Mouse (Mus musculus) midbrain, embryonic 14.5 days (tissue): ENCODE data around the gene Ctnna2. TPM values are rescaled to one million over a fixed set of nuclear protein-coding genes. Genes with fewer than 3 reads are reported as not detected.

Experiments
- ATAC-seq: fragments of 200-750 bp; cut with Nextera tagmentation; 2 replicates; pipeline ENCODE4 v1.8.0; 2017; ENCODE audit warnings: moderate number of reproducible peaks, moderate library complexity; ENCODE audit not compliant: low FRiP score, low TSS enrichment
- DNase-seq: peaks from one replicate; pipeline ENCODE4 v3.0.0-alpha.2; 2015
- H3K27ac ChIP-seq: fragments of 300-500 bp; sonication (generic); replicated peaks from 2 replicates; pipeline ENCODE4 v1.5.1; 2014; ENCODE audit warnings: mild to moderate bottlenecking, low read depth, low read length, moderate library complexity
- H3K27me3 ChIP-seq: fragments of 300-500 bp; sonication (generic); 2 replicates; pipeline ENCODE4 v1.6.1; 2014; ENCODE audit warnings: low read length, control low read depth, mixed read lengths; ENCODE audit not compliant: control insufficient read depth, insufficient read depth
- H3K36me3 ChIP-seq: fragments of 300-500 bp; sonication (generic); 2 replicates; pipeline ENCODE4 v1.6.1; 2014; ENCODE audit warnings: low read length, control low read depth; ENCODE audit not compliant: control insufficient read depth, insufficient read depth
- H3K4me1 ChIP-seq: fragments of 300-500 bp; sonication (generic); 2 replicates; pipeline ENCODE4 v1.6.1; 2014; ENCODE audit warnings: mild to moderate bottlenecking, antibody characterized with exemption, low read length, control low read depth; ENCODE audit not compliant: control insufficient read depth, insufficient read depth
- H3K4me2 ChIP-seq: fragments of 300-500 bp; sonication (generic); 2 replicates; pipeline ENCODE4 v1.6.1; 2014; ENCODE audit warnings: mild to moderate bottlenecking, low read length, moderate library complexity
- H3K4me3 ChIP-seq: fragments of 300-500 bp; sonication (generic); replicated peaks from 2 replicates; pipeline ENCODE4 v1.5.1; 2014; ENCODE audit warnings: low read depth, low read length
- H3K9ac ChIP-seq: fragments of 300-500 bp; sonication (generic); replicated peaks from 2 replicates; pipeline ENCODE4 v1.6.1; 2014; ENCODE audit warnings: mild to moderate bottlenecking, low read length, moderate library complexity
- H3K9me3 ChIP-seq: fragments of 300-500 bp; sonication (generic); 2 replicates; pipeline ENCODE4 v1.6.1; 2016; ENCODE audit warnings: low read length, control low read depth, mixed read lengths; ENCODE audit not compliant: control insufficient read depth
- WGBS: fragments of 180-500 bp; shearing (Covaris S2); extraction: QIAGEN DNeasy Blood & Tissue Kit; methylation state at CpG from one replicate; pipeline ENCODE4 v1.1.7; 2014; 5-methylcytosine and 5-hydroxymethylcytosine counted together
- polyA plus RNA-seq: library from polyadenylated mRNA; unstranded; fragments of >200 nt; fragmentation: Nextera tagmentation; extraction: Ambion mirVana; gene quantifications from 2 replicates; pipeline ENCODE4 v1.2.1, GENCODE M21; 2014

The Ctnna2 gene
- polyA plus RNA-seq, 1 experiment from 2014 or later, result 141 TPM

GRCm38 (mm10) chr6:77783342-77783741 is 196.2 kb downstream of the Ctnna2 start:
- DNase-seq, result peak; percentile 21

GRCm38 (mm10) chr6:77768357-77769103 is 211.0 kb downstream of the Ctnna2 start:
- Histone ChIP-seq H3K4me2 (no peak overlapping the region), H3K9ac (no peak overlapping the region), H3K27me3 (no peaks in the 10 kb centered on the region), H3K9me3 (no peaks in the 10 kb centered on the region), H3K4me3 (no peak overlapping the region), H3K4me1 (no peaks in the 10 kb centered on the region), H3K27ac (no peak overlapping the region), H3K36me3 (no peaks in the 10 kb centered on the region)
- DNase-seq, result no peak
- 85% methylated on average over 10 of the region's 10 CpGs for WGBS
- ATAC-seq, result no peak

More at GRCm38 (mm10) chr6:77783342-77783741, 196.2 kb downstream of the Ctnna2 start:
- Histone ChIP-seq H3K9me3 (no peaks in the 10 kb centered on the region), H3K4me1 (no peaks in the 10 kb centered on the region; the same call in 1 of the 2 replicates), H3K27me3 (no peaks in the 10 kb centered on the region), H3K9ac (no peak overlapping the region), H3K27ac (no peak overlapping the region), H3K4me3 (no peak overlapping the region), H3K36me3 (no peaks in the 10 kb centered on the region), H3K4me2 (no peak overlapping the region)
- ATAC-seq, result no peak
- 44% methylated on average over 3 of the region's 3 CpGs for WGBS

- no peaks in the 10 kb centered on the region; the same call in 1 of the 2 replicates for H3K4me1 ChIP-seq
- no peaks in the 10 kb centered on the region for H3K27me3 ChIP-seq
- H3K9me3 ChIP-seq, result no peaks in the 10 kb centered on the region
- ATAC-seq, result no peak
- H3K36me3 ChIP-seq, result no peaks in the 10 kb centered on the region; the same call in 1 of the 2 replicates
- no peak overlapping the region for H3K4me3 ChIP-seq
- H3K27ac ChIP-seq, result no peak overlapping the region
- no peak overlapping the region for H3K4me2 ChIP-seq
- 82% methylated on average over 3 of the region's 3 CpGs for WGBS
- no peak overlapping the region for H3K9ac ChIP-seq
- DNase-seq, result no peak
Measured at GRCm38 (mm10) chr6:77758164-77758563, 221.3 kb downstream of the Ctnna2 start.

GRCm38 (mm10) chr6:77745426-77745825 is 234.1 kb downstream of the Ctnna2 start:
- peak; percentile 57; the same call in 1 of the 2 replicates for ATAC-seq
- Histone ChIP-seq H3K27me3 (no peaks in the 10 kb centered on the region), H3K27ac (no peak overlapping the region; the same call in 1 of the 2 replicates), H3K9me3 (no peaks in the 10 kb centered on the region), H3K36me3 (no peaks in the 10 kb centered on the region), H3K4me1 (peaks cover 16% of the 10 kb centered on the region), H3K9ac (no peak overlapping the region), H3K4me2 (no peak overlapping the region), H3K4me3 (no peak overlapping the region)
- peak; percentile 35 for DNase-seq
- 13% methylated on average over 5 of the region's 5 CpGs for WGBS

GRCm38 (mm10) chr6:77743651-77744050 is 235.8 kb downstream of the Ctnna2 start:
- no peak for DNase-seq
- H3K9me3 ChIP-seq, result no peaks in the 10 kb centered on the region
- H3K36me3 ChIP-seq, result no peaks in the 10 kb centered on the region
- H3K4me3 ChIP-seq, result no peak overlapping the region
- ATAC-seq, result no peak
- no peak overlapping the region for H3K27ac ChIP-seq
- H3K4me2 ChIP-seq, result no peak overlapping the region
- no peak overlapping the region for H3K9ac ChIP-seq
- peaks cover 16% of the 10 kb centered on the region for H3K4me1 ChIP-seq
- no peaks in the 10 kb centered on the region for H3K27me3 ChIP-seq

GRCm38 (mm10) chr6:77742988-77743387 is 236.5 kb downstream of the Ctnna2 start:
- no peak for ATAC-seq
- H3K27ac ChIP-seq, result no peak overlapping the region

GRCm38 (mm10) chr6:77738640-77739039 is 240.9 kb downstream of the Ctnna2 start:
- 48% methylated on average over 4 of the region's 4 CpGs for WGBS
- Histone ChIP-seq H3K4me2 (no peak overlapping the region), H3K9me3 (no peaks in the 10 kb centered on the region), H3K4me1 (0 out of 2 replicates have a peak, but pooled peaks cover 2% of the 10 kb centered on the region), H3K27me3 (no peaks in the 10 kb centered on the region), H3K9ac (no peak overlapping the region), H3K4me3 (no peak overlapping the region), H3K27ac (no peak overlapping the region), H3K36me3 (no peaks in the 10 kb centered on the region)
- DNase-seq (no peak), ATAC-seq (no peak)

More at GRCm38 (mm10) chr6:77742988-77743387, 236.5 kb downstream of the Ctnna2 start:
- Histone ChIP-seq H3K9me3 (no peaks in the 10 kb centered on the region), H3K27me3 (no peaks in the 10 kb centered on the region), H3K9ac (no peak overlapping the region), H3K4me1 (peaks cover 16% of the 10 kb centered on the region), H3K36me3 (no peaks in the 10 kb centered on the region), H3K4me3 (no peak overlapping the region), H3K4me2 (no peak overlapping the region)
- 24% methylated on average over 1 of the region's 1 CpGs for WGBS
- DNase-seq, result no peak

- DNase-seq (no peak), ATAC-seq (no peak)
- H3K9me3 ChIP-seq, result no peaks in the 10 kb centered on the region
- H3K27me3 ChIP-seq, result no peaks in the 10 kb centered on the region
- no peak overlapping the region for H3K9ac ChIP-seq
- H3K4me2 ChIP-seq, result no peak overlapping the region
- H3K27ac ChIP-seq, result no peak overlapping the region
- WGBS, result 82% methylated on average over 2 of the region's 2 CpGs
- no peaks in the 10 kb centered on the region for H3K36me3 ChIP-seq
- H3K4me3 ChIP-seq, result no peak overlapping the region
- H3K4me1 ChIP-seq, result no peaks in the 10 kb centered on the region
Measured at GRCm38 (mm10) chr6:77724952-77725299, 254.6 kb downstream of the Ctnna2 start.
